Mouse (Mus musculus): ENCODE results near the gene Sostdc1.

Sostdc1 gene

DNA sequence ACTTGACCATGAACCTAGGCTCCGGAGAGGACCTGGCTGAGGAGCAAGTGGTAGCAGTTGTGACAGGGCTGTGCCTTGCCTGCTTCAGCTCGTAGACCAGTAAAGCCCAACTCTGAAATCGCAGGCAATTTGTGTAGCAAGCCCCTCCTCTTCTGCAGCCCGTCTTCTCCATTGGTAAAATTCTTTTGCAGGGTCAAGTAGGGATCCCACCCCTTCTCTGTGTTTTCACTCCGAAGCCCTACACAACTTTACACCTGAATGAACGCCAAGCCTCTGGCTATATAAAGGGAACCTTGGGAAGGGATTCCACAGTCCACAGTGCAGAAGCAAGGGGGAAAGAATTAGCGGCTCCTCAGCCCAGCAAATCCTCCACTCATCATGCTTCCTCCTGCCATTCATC is at the start of gene Sostdc1:
Gene Sostdc1 (plus strand): TSS at position 224 of the 400 bp plus-strand sequence.
- DNase-seq, result no peak

DNA sequence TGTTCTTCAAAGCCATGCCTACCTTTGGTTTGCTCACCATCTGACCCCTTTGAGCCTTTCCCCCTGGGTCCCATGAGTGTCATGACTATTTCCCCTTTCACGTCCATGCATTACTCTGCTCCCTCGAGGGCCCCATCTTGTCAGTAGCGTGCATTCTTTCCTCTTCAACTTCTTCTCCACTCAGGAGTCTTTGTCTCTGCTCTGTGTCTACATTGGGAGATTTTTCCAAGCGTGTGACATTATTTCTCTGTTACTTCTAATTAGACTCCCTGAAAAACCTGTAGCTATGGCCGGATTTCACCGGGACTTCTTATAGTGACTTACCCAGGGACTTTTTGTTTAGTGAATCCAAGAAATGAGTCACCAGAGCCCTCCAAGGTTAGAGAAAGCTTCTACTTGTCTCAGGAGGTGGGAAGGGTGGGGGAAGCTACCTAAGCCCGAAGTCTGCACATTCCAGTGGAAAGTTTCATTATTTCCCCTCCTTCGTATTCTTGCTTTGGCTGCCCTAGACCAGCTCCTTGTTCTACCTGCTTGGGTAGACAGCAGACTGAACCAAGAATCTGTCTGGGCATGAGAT is 46.2 kb upstream of the Sostdc1 start:
- DNase-seq, result no peak

DNA sequence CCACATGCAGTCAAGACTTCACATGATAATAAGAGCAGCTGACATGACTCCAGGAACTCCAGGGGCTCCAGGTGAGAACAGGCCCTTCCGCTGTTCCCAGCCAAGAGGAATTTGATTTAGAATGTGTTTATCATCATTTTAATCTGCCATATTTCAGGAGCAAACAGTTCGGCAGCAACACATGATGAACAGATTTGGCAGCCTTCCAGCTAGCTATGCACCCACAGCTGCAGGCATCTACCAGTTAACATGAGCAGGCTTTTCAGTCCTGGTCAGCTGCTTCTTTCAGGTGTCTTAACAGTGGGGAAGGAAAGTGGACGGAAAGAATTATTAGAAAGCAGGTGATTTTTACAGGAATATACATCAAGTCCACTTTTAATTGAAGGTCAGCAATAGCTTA is 39.1 kb upstream of the Sostdc1 start:
- peak; percentile 8 for DNase-seq

DNA sequence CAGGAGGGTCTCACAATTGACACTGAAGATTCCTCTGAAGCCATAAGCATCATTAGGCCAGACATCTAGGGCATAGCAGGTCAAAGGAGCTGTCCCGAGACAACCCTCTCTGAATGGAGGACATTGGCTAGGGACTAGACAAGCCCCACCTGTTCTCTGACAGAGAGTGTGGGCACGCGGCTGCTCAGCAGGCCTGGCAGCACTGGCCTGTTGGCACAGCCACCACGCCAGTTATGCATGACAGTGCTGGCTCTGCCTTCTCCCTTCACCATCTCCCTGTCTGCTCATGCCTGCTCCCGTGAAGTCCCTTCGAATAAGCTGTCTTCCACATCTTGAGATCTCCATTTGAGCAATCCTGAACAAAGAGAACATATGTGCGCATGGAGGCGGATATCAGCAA is 24.3 kb upstream of the Sostdc1 start:
- no peak for DNase-seq

DNA sequence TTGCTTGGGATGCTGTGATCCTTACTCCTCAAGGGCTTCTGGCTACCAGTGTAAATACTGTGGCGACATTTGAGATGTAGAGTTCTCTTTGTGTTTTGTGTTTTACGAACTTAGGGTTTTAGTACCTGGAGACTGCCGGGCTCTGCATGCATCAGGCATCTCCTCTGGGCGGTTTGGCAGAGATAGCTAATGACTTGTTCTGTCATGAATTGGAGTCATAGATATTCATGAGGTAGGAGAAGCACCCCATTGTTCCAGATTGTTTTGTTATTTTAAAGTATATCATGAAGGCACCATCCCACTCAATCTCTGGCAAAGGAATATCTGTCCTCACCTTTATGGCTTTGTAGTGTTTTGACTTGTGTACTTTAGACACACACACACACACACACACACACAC is 23.5 kb upstream of the Sostdc1 start:
- DNase-seq, result no peak

DNA sequence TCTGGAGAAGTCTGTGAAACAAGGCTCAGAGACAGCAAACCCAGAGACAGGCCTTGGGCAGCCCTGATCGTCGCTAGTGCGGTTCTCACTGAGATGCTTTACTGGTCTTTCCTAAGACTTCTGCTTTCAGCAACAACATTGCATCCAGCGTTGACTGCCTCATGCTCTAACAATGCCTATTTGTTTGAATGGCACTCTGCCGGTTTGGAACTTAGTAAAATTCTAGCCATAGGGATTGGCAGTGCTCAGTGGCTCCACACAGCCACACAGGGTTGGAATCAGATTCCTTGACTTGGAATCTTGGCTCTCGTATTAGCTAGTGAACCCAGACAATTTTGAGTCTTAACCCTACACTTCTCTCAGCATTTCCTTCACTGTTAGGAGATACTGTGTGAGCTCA is 22.6 kb upstream of the Sostdc1 start:
- no peak for DNase-seq

DNA sequence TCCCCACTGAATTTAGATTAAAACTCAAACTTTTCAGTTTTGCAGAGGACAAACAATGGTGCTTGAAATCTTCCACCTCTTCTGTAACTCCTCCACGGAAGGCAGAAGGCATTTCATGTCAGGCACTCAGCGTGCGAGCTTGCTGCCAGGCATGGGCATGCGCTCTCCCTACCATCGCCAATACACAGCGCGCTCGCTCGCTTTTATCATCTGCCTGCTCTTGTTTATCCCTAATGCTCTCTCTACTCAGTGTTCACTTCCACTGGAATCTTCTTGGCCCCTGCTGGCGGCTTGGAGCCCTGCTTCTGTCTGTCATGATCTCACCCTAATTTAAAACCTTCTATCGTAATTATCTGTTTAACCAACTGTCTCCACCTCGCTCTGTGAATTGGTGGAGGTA is 11.6 kb upstream of the Sostdc1 start:
- peak; percentile 25 for DNase-seq

DNA sequence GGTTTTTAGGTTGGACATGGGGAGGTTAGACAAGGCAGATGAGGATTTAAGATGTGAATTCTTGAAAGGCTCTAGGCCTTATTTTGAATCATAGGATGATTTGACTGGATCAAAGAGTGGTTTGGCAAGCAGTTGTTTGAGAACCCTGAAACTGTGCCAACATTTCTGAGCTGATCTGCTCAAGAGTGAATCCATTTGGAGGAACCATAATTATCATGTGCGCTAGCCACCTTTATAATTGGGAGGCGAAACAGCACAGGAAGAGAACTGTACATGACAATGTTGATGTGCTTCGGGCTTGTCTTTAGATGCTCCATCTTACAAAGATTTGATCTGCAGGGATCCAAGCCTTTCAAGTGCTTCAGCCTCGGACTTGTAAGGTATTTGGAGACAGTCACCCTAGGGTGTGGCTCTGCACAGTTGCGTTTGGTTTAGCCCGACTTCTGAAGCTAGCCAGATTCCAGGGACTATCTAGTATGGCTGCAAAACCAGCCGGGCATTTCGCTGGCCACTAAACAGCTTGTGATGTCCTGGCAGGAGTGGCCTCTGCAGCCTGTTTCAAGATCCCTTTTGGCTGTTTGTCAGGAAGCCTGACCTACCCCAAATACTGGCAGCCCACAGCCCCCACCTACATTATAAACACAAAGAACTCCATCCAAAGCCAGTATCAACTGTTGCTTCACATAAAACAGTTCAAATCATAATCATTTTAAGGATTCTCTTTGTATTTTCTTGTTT is 10.9 kb upstream of the Sostdc1 start:
- no peak for DNase-seq

DNA sequence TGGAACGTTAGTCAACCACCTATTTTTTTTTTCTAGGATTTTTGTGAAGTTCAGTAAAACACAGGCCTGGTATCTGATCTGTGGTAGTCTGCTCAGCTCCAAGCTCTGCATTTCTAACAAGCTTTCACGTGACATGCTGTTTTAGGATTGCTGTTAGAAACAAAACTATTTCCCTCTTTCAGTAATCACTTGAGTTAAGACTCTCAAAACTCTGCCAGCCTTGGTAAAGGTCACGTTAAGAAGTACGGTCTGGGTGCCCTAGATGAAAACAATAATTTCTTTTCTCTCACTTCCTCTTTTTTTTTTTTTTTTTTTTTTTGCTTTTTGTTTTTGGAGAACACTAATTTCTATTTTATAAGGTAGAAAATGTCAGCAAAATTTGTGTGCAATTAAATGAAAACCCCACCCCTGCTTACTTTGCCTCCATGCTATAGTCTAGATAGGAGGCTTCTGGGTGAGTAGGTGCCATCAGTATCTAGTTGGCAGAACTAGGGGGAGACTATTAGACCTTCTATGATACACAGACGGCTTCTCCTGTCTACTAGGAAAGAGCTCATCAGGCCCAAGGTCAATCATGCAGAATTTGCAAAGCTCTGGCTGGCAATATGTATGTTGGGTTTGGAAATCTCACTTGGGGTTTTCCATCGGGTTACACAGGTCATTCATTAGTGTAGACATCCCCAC is 5.1 kb upstream of the Sostdc1 start:
- DNase-seq, result no peak

DNA sequence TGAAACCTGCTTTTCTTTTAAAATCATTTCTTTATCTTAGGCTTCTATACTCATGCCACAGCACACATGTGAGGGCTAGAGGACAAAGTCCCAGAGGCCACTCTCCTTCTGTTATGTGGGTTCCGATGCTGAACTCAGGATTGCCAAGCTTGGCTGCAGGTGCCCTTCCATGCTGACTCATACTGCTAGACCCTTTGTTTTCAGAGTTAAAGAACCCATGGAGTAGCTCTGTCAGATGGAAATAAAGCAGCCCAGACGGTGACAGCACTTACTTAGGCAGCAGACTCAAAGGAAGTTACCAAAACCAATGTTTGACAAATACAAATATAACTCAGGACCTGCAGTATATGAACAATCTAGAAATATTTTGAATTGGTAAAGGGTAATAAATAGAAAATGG is 924 bp upstream of the Sostdc1 start:
- no peak for DNase-seq

DNA sequence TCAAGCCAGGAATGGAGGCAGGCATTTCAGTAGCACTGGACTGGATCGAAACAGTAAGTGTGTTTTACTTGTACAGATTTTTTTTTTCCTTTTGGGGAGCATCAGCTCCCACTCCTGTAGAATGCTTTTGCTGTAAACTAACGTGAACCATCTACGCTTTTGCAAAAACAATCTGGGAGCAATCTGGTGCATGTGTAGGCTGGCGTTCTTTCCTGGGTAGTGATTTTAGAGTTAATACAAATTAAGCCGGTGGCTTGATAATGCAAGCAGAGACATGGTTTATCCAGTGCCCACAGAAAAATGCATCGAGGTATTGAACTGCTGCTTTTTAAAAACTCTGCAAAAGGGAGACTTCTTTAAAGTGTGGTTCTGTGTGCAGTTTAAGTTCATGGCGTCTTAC is 507 bp downstream of the Sostdc1 start:
- DNase-seq, result no peak

DNA sequence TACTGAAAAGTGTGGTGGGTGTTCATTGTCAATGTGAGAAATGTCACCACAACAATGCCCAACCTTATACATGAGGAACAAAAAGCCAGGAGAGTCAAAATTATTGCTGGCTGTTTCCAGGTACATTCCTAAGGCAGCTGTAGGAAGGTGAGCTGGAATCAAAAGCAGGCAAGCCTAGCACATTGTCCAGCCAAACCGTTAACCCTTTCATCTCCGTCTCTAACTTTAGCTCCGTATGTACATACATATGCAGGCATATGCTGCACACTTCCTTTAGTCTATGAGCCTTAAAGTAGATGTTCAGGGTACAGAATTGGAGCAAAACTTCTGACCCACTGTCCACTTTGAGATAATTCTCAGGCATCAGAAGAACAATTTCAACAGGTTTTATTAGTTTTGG is 1.6 kb downstream of the Sostdc1 start:
- DNase-seq, result no peak

DNA sequence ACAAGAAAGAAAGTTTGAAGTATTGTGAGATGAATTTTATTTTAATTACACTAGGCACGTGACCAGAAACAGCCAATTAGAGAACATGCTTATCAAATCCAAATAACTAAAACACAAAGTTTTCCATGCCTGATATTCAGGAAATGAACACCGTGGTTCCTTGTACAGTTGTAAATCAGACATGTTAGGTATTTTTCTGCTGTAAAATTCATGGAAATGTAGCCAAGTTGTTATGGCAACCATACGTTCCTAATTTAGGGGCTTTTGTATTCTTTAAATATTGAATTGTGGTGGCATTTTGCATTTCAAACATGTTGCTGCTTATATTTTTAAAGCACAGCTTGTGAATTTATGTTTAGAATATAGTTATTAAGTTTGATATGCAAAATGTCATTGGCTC is 2.1 kb downstream of the Sostdc1 start:
- DNase-seq, result no peak

DNA sequence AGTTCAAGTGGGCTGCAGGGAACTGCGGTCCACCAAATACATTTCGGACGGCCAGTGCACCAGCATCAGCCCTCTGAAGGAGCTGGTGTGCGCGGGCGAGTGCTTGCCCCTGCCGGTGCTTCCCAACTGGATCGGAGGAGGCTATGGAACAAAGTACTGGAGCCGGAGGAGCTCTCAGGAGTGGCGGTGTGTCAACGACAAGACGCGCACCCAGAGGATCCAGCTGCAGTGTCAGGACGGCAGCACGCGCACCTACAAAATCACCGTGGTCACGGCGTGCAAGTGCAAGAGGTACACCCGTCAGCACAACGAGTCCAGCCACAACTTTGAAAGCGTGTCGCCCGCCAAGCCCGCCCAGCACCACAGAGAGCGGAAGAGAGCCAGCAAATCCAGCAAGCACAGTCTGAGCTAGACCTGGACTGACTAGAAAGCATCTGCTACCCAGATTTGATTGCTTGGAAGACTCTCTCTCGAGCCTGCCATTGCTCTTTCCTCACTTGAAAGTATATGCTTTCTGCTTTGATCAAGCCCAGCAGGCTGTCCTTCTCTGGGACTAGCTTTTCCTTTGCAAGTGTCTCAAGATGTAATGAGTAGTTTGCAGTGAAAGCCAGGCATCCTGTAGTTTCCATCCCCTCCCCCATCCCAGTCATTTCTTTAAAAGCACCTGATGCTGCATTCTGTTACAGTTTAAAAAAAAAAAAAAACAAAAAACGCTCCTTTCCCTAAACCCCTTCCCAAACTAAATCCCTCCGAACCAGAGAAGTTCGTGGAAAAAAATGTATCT is 3.3 kb downstream of the Sostdc1 start:
- DNase-seq, result peak; percentile 40

DNA sequence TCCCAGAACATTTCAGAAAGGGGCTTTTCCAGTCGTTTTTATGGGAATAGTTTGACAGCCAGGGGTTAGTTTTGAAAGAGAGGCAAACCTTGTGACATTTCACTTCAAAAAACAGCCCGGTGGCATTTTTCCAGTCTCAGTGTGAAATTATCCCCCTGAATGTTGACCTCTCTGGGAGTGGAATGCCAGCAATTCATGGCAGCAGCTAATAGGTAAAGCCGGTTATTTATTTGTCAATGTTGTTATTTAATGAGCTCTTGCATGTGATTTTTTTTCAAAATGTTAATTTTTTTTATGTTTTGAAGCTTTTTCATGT is 3.8 kb downstream of the Sostdc1 start:
- DNase-seq, result no peak

DNA sequence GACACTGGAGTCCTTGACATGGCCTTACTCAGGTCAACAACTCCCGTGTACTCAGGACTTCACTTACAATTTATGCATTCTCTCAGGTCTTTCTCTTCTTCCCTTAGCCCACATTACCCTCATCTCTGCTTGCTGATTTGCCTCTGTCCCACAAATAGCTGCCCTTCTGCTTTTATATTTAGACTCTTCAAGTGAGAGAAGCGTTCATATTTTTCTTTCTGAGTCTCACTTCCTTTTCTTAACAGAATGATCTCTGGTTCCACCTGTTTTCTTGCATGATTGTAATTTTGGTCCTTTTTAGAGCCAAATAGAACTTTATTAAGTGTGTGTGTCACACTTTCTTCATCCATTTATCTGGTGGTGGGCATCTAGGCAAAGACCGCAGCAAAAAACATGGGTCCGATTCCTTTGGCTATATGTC is 12.2 kb downstream of the Sostdc1 start:
- DNase-seq, result no peak

DNA sequence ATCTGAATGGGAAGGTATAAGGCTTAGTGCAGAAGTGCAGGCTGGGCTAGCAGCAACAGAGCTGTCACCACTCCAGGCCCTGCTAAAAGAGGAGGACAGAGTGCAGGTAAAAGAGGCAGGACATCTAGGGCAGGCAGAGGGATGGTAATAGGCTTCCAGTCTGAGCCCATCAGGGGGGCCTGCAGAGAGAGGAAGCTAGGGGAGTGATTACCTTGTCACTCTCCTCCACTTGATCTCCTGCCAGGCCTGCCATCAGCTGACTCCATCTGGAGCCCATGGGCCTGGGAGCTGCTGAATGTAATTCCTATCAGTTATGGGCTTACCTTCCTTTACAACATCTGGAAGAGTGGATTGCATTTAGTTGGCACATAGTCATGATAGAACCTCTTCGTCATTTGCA is 18.7 kb downstream of the Sostdc1 start:
- DNase-seq, result no peak

DNA sequence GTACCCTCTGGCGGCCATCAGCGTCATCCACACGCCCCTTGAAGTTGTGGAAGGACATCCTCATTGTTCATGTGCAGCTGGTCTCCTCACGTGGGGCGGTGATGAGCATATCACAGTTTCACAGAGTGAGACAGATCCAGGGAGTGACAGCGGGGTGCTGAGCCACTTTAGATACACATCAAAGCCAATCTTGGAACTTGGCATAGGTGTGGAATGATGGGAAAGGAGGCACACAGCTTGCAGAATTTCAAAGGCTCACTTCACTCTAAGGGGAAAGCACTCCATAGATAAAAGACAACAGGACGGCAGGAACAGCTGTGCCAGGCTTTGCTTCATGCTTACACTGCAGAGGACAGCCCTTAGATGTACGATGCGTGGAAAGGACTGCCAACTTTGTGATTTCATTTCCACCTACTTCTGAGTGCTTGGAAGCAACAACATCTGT is 19.9 kb downstream of the Sostdc1 start:
- DNase-seq, result no peak

DNA sequence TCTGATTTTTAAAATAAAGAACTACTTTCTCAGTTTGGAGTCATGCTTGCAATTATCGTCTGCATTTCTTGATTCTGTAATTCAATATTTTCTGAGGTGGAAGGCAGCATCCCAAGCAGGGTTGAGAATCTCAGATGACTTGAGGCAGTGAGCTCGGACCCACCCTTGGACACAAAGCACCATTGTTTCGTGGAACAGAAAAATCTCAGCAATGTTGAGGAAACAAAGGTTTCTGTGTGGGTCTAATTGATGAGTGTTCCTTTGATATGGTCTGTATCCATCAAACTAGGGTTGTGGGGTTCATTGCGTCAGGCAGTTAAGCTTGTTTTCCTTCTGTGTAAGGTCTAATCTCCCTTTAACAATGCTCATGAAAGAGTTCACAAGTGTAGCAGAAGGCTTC is 30.2 kb downstream of the Sostdc1 start:
- DNase-seq, result no peak

DNA sequence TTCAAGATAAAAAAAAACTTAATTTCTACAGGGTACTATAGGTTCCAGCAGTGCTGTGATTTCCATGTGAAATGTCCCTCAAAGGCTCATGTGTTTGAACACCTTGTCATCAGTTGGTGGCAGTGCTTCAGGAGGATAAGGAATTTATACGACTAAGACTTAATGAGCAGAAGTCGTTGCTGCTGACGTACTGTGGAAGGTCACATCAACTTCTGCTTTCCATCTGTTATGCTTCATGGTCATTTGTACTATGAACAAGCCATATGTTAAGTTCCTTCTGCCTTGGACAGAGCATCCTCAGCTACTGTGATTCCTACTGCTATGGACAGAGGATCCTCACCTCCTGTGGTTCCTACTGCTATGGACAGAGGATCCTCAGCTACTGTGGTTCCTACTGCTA is 46.1 kb downstream of the Sostdc1 start:
- no peak for DNase-seq

DNA sequence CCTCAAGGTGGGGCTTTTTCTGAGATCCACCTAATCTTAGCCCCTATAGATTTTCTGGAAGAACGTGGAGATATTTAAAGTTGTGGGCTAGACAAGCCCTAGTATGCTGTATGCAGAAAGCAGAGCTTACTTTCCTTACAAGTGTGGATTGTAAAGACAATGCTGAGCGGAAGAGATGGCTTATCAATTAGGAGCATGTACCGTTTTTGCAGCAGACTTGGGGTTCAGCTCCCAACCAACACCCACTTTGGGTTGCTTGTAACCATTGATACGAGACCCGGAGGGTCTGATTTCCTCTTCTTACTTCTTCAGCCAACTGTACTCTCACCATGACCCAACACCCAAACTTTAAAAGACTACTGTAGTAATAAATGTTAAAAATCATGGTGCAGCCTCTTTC is 46.8 kb downstream of the Sostdc1 start:
- DNase-seq, result no peak

DNA sequence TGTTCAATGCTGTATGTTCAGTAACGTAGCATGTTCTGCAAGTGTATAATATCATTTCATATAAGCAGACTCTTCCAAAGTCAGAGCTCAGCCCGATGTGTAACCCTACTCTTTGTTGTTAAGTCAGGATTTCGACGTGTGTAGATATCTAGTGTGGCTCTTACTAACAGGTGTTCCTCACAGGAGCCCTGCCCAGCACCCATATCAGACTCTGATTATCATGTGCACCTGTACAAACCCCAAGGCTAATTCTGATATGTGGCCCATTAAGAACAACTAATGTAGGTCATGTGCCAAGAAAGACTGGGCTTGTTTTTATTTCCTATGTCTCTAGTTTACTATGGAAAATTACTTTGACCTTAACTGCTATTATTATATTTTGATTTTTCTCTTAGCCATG is 50.1 kb downstream of the Sostdc1 start:
- DNase-seq, result no peak
